Mouse (Mus musculus): ENCODE results near the gene Fkbp1a. TPM values are rescaled to one million over a fixed set of nuclear protein-coding genes. Genes with fewer than 3 reads are reported as not detected.

Gene Fkbp1a
- total and polyA plus RNA-seq, 3 experiments: 48.3 to 388 (median 76.5) TPM

DNA sequence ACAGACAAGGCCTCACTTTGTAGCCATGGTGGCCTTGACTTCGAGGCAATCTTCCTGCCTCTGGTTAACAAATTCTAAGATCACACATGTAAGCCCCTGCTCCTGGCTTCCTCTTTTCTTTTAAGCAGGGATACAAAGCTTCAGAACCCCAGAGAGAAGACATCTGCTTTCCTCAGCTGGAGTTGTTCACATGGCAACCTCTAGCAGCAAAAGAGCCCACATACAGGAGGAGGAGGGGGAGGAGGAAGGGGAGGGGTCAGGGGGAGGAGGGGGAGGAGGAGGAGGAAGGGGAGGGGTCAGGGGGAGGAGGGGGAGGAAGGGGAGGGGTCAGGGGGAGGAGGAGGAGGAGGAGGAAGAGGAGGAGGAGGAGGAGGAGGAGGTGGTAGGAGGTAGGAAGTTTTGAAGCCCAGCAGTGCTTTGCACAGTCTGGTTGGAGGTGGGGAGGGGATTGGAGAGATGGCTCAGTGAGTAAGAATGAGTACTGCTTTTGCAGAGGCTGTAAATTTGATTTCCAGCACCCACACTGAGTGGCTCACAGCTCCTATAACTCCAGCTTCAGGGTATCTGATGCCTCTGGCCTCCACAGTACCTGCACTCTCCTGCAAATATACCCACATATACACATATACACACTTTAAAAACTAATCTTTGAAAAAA is 6.2 kb upstream of the Fkbp1a start:
- Histone ChIP-seq H3K36me3 (replicated peaks in 1 of 2; ENCODE audit: control insufficient read depth in 1 of 2, insufficient read depth in 1 of 2, low read length in 1 of 2) (no peaks in the 10 kb centered on the region), H3K4me1 (ENCODE audit: control insufficient read depth in 1 of 2, insufficient read depth in 2 of 2) (peaks cover 7 to 25% of the 10 kb centered on the region in 2 experiments), H3K27ac (ENCODE audit: insufficient read depth, low read depth) (no peak overlapping the region), H3K9me3 (replicated peaks; ENCODE audit: low read length) (no peaks in the 10 kb centered on the region), H3K4me2 (ENCODE audit: insufficient read depth, low read depth, poor library complexity, severe bottlenecking) (no peak overlapping the region), H3K9ac (ENCODE audit: insufficient read depth, low read depth) (no peak overlapping the region), H3K79me2 (replicated peaks; ENCODE audit: control insufficient read depth, extremely low read depth, insufficient read depth, poor library complexity, severe bottlenecking) (no peaks in the 10 kb centered on the region), H3K27me3 (replicated peaks) (no peaks in the 10 kb centered on the region), H3K4me3 (replicated peaks in 1 of 3; ENCODE audit: low read depth in 2 of 3, low read length in 2 of 3, poor library complexity in 1 of 3) (no peak overlapping the region)
- dilution Hi-C loops (cut with MboI; ENCODE audit: extremely low pct_ligation_motif_present, extremely low pct_unique_long_range_greater_than_20kb, low sequenced_read_pairs): no loop called here
- in situ Hi-C loops (cut with MboI; ENCODE audit: low pct_ligation_motif_present, low pct_unique_long_range_greater_than_20kb, low sequenced_read_pairs): no loop called here
- no peak for DNase-seq (ENCODE audit: extremely low read depth)
- TF ChIP-seq ZC3H11A (IDR thresholded peaks at IDR 0.05; ENCODE audit: low read depth, low read length) (no peak), KAT2A (IDR thresholded peaks at IDR 0.05; ENCODE audit: insufficient replicate concordance, low read length) (no peak), ELF1 (IDR thresholded peaks at IDR 0.05; ENCODE audit: low read depth, low read length) (no peak)

DNA sequence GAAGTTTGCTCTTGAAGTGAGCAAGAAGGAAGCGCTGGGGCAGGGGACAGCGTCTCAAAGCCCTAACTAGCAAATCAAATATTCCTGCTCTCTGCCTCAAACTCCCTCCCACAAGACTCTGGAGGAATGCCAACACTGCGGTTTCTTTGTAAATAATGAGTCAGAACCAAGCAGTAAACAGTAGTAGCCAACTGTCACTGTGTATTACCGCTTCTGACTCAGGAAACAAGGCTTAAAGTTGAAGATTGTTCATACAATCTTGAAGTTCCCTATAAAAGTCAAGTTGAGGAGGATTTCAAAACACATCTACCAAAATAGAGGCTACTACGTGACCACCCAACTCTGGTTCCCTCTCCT is 5.7 kb upstream of the Fkbp1a start:
- Histone ChIP-seq H3K9me3 (replicated peaks; ENCODE audit: low read length) (no peaks in the 10 kb centered on the region), H3K4me1 (ENCODE audit: control insufficient read depth in 1 of 2, insufficient read depth in 2 of 2) (peaks cover 10 to 29% of the 10 kb centered on the region in 2 experiments), H3K27ac (ENCODE audit: insufficient read depth, low read depth) (no peak overlapping the region), H3K36me3 (replicated peaks in 1 of 2; ENCODE audit: control insufficient read depth in 1 of 2, insufficient read depth in 1 of 2, low read length in 1 of 2) (no peaks in the 10 kb centered on the region), H3K4me2 (ENCODE audit: insufficient read depth, low read depth, poor library complexity, severe bottlenecking) (no peak overlapping the region), H3K79me2 (replicated peaks; ENCODE audit: control insufficient read depth, extremely low read depth, insufficient read depth, poor library complexity, severe bottlenecking) (0 out of 2 replicates have a peak, but pooled peaks cover 1% of the 10 kb centered on the region), H3K9ac (ENCODE audit: insufficient read depth, low read depth) (no peak overlapping the region), H3K4me3 (replicated peaks in 1 of 3; ENCODE audit: low read depth in 2 of 3, low read length in 2 of 3, poor library complexity in 1 of 3) (no peak overlapping the region), H3K27me3 (replicated peaks) (no peaks in the 10 kb centered on the region)
- in situ Hi-C loops (cut with MboI; ENCODE audit: low pct_ligation_motif_present, low pct_unique_long_range_greater_than_20kb, low sequenced_read_pairs): no loop called here
- DNase-seq (ENCODE audit: extremely low read depth): no peak
- no peak for TF ChIP-seq SMC3 (IDR thresholded peaks at IDR 0.05; ENCODE audit: low read depth, low read length)
- TF ChIP-seq USF2 (conservative IDR thresholded peaks at IDR 0.05; ENCODE audit: low read depth, low read length): no peak
- no peak for TF ChIP-seq UBTF (IDR thresholded peaks at IDR 0.05; ENCODE audit: low read depth, low read length)
- TF ChIP-seq IRF4 (IDR thresholded peaks at IDR 0.05; ENCODE audit: low read depth, low read length): no peak
- no peak for TF ChIP-seq POLR2A (IDR thresholded peaks at IDR 0.05; ENCODE audit: low read depth, low read length)
- no peak for TF ChIP-seq GABPA (IDR thresholded peaks at IDR 0.05; ENCODE audit: insufficient replicate concordance, low read depth, low read length)
- TF ChIP-seq ZKSCAN1 (IDR thresholded peaks at IDR 0.05; ENCODE audit: borderline replicate concordance, low read depth, low read length): no peak
- TF ChIP-seq PAX5 (IDR thresholded peaks at IDR 0.05; ENCODE audit: low read length): no peak
- TF ChIP-seq MAFK (IDR thresholded peaks at IDR 0.05; ENCODE audit: insufficient replicate concordance, low read length): no peak
- no peak for TF ChIP-seq MEF2A (IDR thresholded peaks at IDR 0.05; ENCODE audit: borderline replicate concordance, low read depth, low read length)
- TF ChIP-seq CTCF (conservative IDR thresholded peaks at IDR 0.05 in 1 of 2, IDR thresholded peaks at IDR 0.05 in 1 of 2; ENCODE audit: low read depth in 2 of 2, low read length in 2 of 2): no peak
- dilution Hi-C loops (cut with MboI; ENCODE audit: extremely low pct_ligation_motif_present, extremely low pct_unique_long_range_greater_than_20kb, low sequenced_read_pairs): no loop called here

DNA sequence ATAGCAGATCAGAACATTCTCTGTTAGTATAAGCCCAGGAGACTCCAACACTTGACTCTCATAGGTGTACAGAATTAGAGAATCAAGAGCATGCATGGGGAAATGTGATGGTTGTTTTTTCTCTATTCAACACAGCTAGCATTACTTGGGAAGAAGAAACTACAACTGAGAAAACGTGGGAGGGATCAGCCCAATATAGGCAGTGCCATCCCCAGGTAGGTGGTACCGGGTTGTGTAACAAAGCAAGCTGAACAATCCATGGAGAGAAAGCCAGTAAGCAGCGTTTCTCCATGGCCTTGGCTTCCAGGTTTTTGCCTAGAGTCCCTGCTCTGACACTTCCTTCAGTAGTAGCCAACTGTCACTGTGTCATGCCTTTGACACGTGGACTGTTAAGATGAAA is 3.6 kb upstream of the Fkbp1a start:
- Histone ChIP-seq H3K4me3 (replicated peaks in 1 of 3; ENCODE audit: low read depth in 2 of 3, low read length in 2 of 3, poor library complexity in 1 of 3) (no peak overlapping the region), H3K9me3 (replicated peaks; ENCODE audit: low read length) (no peaks in the 10 kb centered on the region), H3K27me3 (replicated peaks) (no peaks in the 10 kb centered on the region), H3K79me2 (replicated peaks; ENCODE audit: control insufficient read depth, extremely low read depth, insufficient read depth, poor library complexity, severe bottlenecking) (peaks cover 15% of the 10 kb centered on the region), H3K9ac (ENCODE audit: insufficient read depth, low read depth) (no peak overlapping the region), H3K4me1 (ENCODE audit: control insufficient read depth in 1 of 2, insufficient read depth in 2 of 2) (peaks cover 5 to 25% of the 10 kb centered on the region in 2 experiments), H3K4me2 (ENCODE audit: insufficient read depth, low read depth, poor library complexity, severe bottlenecking) (no peak overlapping the region), H3K27ac (ENCODE audit: insufficient read depth, low read depth) (no peak overlapping the region), H3K36me3 (replicated peaks in 1 of 2; ENCODE audit: control insufficient read depth in 1 of 2, insufficient read depth in 1 of 2, low read length in 1 of 2) (no peaks in the 10 kb centered on the region)
- no peak for DNase-seq (ENCODE audit: extremely low read depth)
- in situ Hi-C loops (cut with MboI; ENCODE audit: low pct_ligation_motif_present, low pct_unique_long_range_greater_than_20kb, low sequenced_read_pairs): no loop called here
- TF ChIP-seq JUND (conservative IDR thresholded peaks at IDR 0.05; ENCODE audit: low read depth, low read length): no peak
- TF ChIP-seq SMC3 (IDR thresholded peaks at IDR 0.05; ENCODE audit: low read depth, low read length): no peak
- no peak for TF ChIP-seq SIN3A (IDR thresholded peaks at IDR 0.05; ENCODE audit: low read length)
- TF ChIP-seq CHD2 (IDR thresholded peaks at IDR 0.05; ENCODE audit: low read length): no peak
- dilution Hi-C loops (cut with MboI; ENCODE audit: extremely low pct_ligation_motif_present, extremely low pct_unique_long_range_greater_than_20kb, low sequenced_read_pairs): no loop called here

Measured in CH12.LX (cell line).